In genomic region chr11:106777395-106777794, GRCm38 (mm10) we compare ENCODE assay signal across 15 mouse cellular contexts. TPM values are rescaled to one million over a fixed set of nuclear protein-coding genes. Genes with fewer than 3 reads are reported as not detected.
DNase-seq lines count a peak whose midpoint lies in the region; ATAC-seq lines count a peak whose summit lies in the region.
"Had no signal": no experiment of that assay in that cellular context is flagged by ENCODE, and none has a peak within 500 bp of the region (broad histone marks: within the 10 kb centered on the region; RNA-seq: fewer than 3 reads in every experiment).

No protein-coding gene starts in this region.

- peak; percentile 22 for DNase-seq in cerebellum, adult 9-10 months
- DNase-seq in lung, postnatal 36 days, result no peak
- no peak for DNase-seq in liver, embryonic 13.5 days
- peak; percentile 29 for DNase-seq in yolk sac, embryonic 10.5 days (ENCODE audit: low spot score)
- DNase-seq in spleen, adult 12 weeks (ENCODE audit: low spot score), result no peak
- DNase-seq: cerebellum, postnatal 25 days; heart, adult 11 months; right cerebral cortex, postnatal 4 days; thymus, adult 18-20 months had no signal

- no peak overlapping the region for H3K27ac ChIP-seq in lung, embryonic 15.5 days
- 0 out of 2 replicates have a peak overlapping the region, but pooled peaks have one; percentile 23 for H3K27ac ChIP-seq in liver, embryonic 13.5 days
- no peak overlapping the region for H3K27ac ChIP-seq in forebrain, embryonic 13.5 days
- H3K27ac ChIP-seq: left cerebral cortex, adult 2 months; midbrain, embryonic 15.5 days had no signal

- H3K4me1 ChIP-seq in lung, embryonic 15.5 days, result peaks cover 11% of the 10 kb centered on the region
- H3K4me1 ChIP-seq in liver, embryonic 13.5 days (replicated peaks), result peaks cover 31% of the 10 kb centered on the region
- H3K4me1 ChIP-seq in forebrain, embryonic 13.5 days, result peaks cover 9% of the 10 kb centered on the region

- 93% methylated on average over 3 of the region's 3 CpGs for whole genome bisulfite sequencing in lung, embryonic 15.5 days
- 83% methylated on average over 3 of the region's 3 CpGs for WGBS in liver, embryonic 13.5 days (ENCODE audit: insufficient replicate concordance)
- 94% methylated on average over 3 of the region's 3 CpGs for WGBS in forebrain, embryonic 13.5 days

- H3K4me2 ChIP-seq in lung, embryonic 15.5 days, result 0 out of 2 replicates have a peak overlapping the region, but pooled peaks have one; percentile 11
- H3K4me2 ChIP-seq in liver, embryonic 13.5 days, result peak overlapping the region; percentile 87
- H3K4me2 ChIP-seq in forebrain, embryonic 13.5 days, result no peak overlapping the region
- H3K4me2 ChIP-seq: midbrain, embryonic 15.5 days had no signal

- H3K27me3 ChIP-seq in lung, embryonic 15.5 days, result no peaks in the 10 kb centered on the region
- no peaks in the 10 kb centered on the region for H3K27me3 ChIP-seq in liver, embryonic 13.5 days
- H3K27me3 ChIP-seq in forebrain, embryonic 13.5 days, result no peaks in the 10 kb centered on the region
- H3K27me3 ChIP-seq: midbrain, embryonic 15.5 days; Patski had no signal

- no peak overlapping the region for H3K4me3 ChIP-seq in lung, embryonic 15.5 days
- peak overlapping the region; percentile 84 for H3K4me3 ChIP-seq in liver, embryonic 13.5 days (replicated peaks)
- H3K4me3 ChIP-seq in forebrain, embryonic 13.5 days, result no peak overlapping the region
- H3K4me3 ChIP-seq: left cerebral cortex, adult 2 months; midbrain, embryonic 15.5 days had no signal

- H3K9me3 ChIP-seq in lung, embryonic 15.5 days, result no peaks in the 10 kb centered on the region
- no peaks in the 10 kb centered on the region for H3K9me3 ChIP-seq in liver, embryonic 13.5 days (replicated peaks)
- H3K9me3 ChIP-seq in forebrain, embryonic 13.5 days (replicated peaks), result no peaks in the 10 kb centered on the region
- H3K9me3 ChIP-seq: midbrain, embryonic 15.5 days had no signal

- no peak for ATAC-seq in cerebellum, adult (ENCODE audit: insufficient number of reproducible peaks, low FRiP score, low TSS enrichment)
- ATAC-seq in lung, embryonic 15.5 days (ENCODE audit: borderline replicate concordance, extremely low read depth, low FRiP score, low TSS enrichment), result no peak
- no peak for ATAC-seq in liver, embryonic 13.5 days (ENCODE audit: low read depth)
- ATAC-seq in forebrain, embryonic 13.5 days, result no peak
- ATAC-seq: midbrain, embryonic 15.5 days; Patski had no signal

- no peak overlapping the region for H3K9ac ChIP-seq in lung, embryonic 15.5 days
- H3K9ac ChIP-seq in liver, embryonic 13.5 days, result peak overlapping the region; percentile 33; the same call in 1 of the 2 replicates
- no peak overlapping the region for H3K9ac ChIP-seq in forebrain, embryonic 13.5 days
- H3K9ac ChIP-seq: midbrain, embryonic 15.5 days had no signal

- peaks cover 57% of the 10 kb centered on the region for H3K36me3 ChIP-seq in lung, embryonic 15.5 days
- H3K36me3 ChIP-seq in liver, embryonic 13.5 days, result peaks cover 72% of the 10 kb centered on the region
- peaks cover 64% of the 10 kb centered on the region for H3K36me3 ChIP-seq in forebrain, embryonic 13.5 days (ENCODE audit: poor library complexity, severe bottlenecking)

RNA-seq across cellular contexts. Expression of gene Polg2, which starts 1.9 kb away (rescaled TPM):
- polyA plus RNA-seq in lung, embryonic 15.5 days (2015; fragmentation: Nextera tagmentation; extraction: Ambion mirVana), result 10.1 and 11.2 TPM in 2 replicates
- 5.5 and 5.9 TPM in 2 replicates for polyA plus RNA-seq in liver, embryonic 13.5 days (2015; fragmentation: Nextera tagmentation; extraction: Ambion mirVana)
- 9.6 and 10.0 TPM in 2 replicates for polyA plus RNA-seq in forebrain, embryonic 13.5 days (2015; fragmentation: Nextera tagmentation; extraction: Ambion mirVana)

RNA-seq across cellular contexts. Expression of gene Ddx5, which starts 11.6 kb away (rescaled TPM):
- polyA plus RNA-seq in lung, embryonic 15.5 days (2015; fragmentation: Nextera tagmentation; extraction: Ambion mirVana), result 357 and 378 TPM in 2 replicates
- 131 and 152 TPM in 2 replicates for polyA plus RNA-seq in liver, embryonic 13.5 days (2015; fragmentation: Nextera tagmentation; extraction: Ambion mirVana)
- 503 and 514 TPM in 2 replicates for polyA plus RNA-seq in forebrain, embryonic 13.5 days (2015; fragmentation: Nextera tagmentation; extraction: Ambion mirVana)

RNA-seq across cellular contexts. Expression of gene Cep95, which starts 11.7 kb away (rescaled TPM):
- 18.3 and 21.7 TPM in 2 replicates for polyA plus RNA-seq in lung, embryonic 15.5 days (2015; fragmentation: Nextera tagmentation; extraction: Ambion mirVana)
- polyA plus RNA-seq in liver, embryonic 13.5 days (2015; fragmentation: Nextera tagmentation; extraction: Ambion mirVana), result 8.1 and 11.4 TPM in 2 replicates
- 19.5 and 21.6 TPM in 2 replicates for polyA plus RNA-seq in forebrain, embryonic 13.5 days (2015; fragmentation: Nextera tagmentation; extraction: Ambion mirVana)

RNA-seq across cellular contexts. Expression of gene Milr1, which starts 26.4 kb away (rescaled TPM):
- polyA plus RNA-seq in lung, embryonic 15.5 days (2015; fragmentation: Nextera tagmentation; extraction: Ambion mirVana), result 1.5 and 2.4 TPM in 2 replicates
- polyA plus RNA-seq in liver, embryonic 13.5 days (2015; fragmentation: Nextera tagmentation; extraction: Ambion mirVana), result 2.6 and 2.7 TPM in 2 replicates
- polyA plus RNA-seq in forebrain, embryonic 13.5 days (2015; fragmentation: Nextera tagmentation; extraction: Ambion mirVana), result 0.54 and 1.0 TPM in 2 replicates

RNA-seq across cellular contexts. Expression of gene Pecam1, which starts 27.0 kb away (rescaled TPM):
- polyA plus RNA-seq in lung, embryonic 15.5 days (2015; fragmentation: Nextera tagmentation; extraction: Ambion mirVana), result 109 and 117 TPM in 2 replicates
- 6.1 and 8.6 TPM in 2 replicates for polyA plus RNA-seq in liver, embryonic 13.5 days (2015; fragmentation: Nextera tagmentation; extraction: Ambion mirVana)
- polyA plus RNA-seq in forebrain, embryonic 13.5 days (2015; fragmentation: Nextera tagmentation; extraction: Ambion mirVana), result 12.4 and 13.7 TPM in 2 replicates

Comparison
In these comparisons a context has a peak if more than half of its experiments do, and no peak if none do; other contexts are left out.
1. DNase-seq: peak in cerebellum, adult 9-10 months (single experiment) and yolk sac, embryonic 10.5 days (single experiment); none in lung, postnatal 36 days (single experiment), liver, embryonic 13.5 days (single experiment) and spleen, adult 12 weeks (single experiment).